Mouse (Mus musculus): ENCODE data around the gene Vasp. TPM values are rescaled to one million over a fixed set of nuclear protein-coding genes. Genes with fewer than 3 reads are reported as not detected.
A peak's percentile ranks its signal among the peaks of the same experiment; 100 is the strongest.

The Vasp gene
- polyA plus RNA-seq, 1 experiment: 828 TPM

DNA sequence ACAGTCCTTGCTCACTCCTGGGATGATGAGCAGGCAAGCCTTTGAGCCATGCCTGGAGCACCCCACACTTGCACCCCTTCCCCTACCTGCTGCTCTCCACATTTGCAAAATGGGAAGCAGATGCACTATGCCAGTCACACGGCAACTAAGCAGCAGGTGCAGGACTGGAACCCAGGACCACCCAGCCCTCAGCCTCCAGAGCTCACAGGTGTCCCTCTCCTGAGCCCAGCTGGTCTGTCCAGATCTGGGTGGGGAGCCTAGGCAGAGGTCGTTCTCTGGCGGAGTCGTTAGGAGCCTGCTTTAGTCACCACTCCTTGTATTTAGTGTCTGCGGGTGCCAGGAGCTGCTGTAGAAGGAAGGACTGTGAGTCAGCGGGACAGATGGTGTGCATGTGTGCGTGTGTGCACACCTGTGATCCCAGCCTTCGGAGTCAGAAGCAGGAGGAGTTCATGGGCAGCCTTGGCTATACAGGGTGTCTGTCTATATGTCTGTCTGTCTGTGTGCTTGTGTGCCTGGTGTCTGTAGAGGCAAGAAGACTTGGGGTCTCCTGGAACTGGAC is 30.6 kb downstream of the Vasp start:
- Histone ChIP-seq H3K36me3 (replicated peaks; ENCODE audit: low read length) (peaks cover 52% of the 10 kb centered on the region), H3K27me3 (replicated peaks) (no peaks in the 10 kb centered on the region), H3K4me1 (peaks cover 91% of the 10 kb centered on the region), H3K4me3 (replicated peaks) (peak overlapping the region; percentile 50), H3K9me3 (no peaks in the 10 kb centered on the region)
- TF ChIP-seq FLI1 (IDR thresholded peaks at IDR 0.05; ENCODE audit: low read length) (no peak), GATA1 (IDR thresholded peaks at IDR 0.05; ENCODE audit: borderline replicate concordance, low read length) (no peak)

DNA sequence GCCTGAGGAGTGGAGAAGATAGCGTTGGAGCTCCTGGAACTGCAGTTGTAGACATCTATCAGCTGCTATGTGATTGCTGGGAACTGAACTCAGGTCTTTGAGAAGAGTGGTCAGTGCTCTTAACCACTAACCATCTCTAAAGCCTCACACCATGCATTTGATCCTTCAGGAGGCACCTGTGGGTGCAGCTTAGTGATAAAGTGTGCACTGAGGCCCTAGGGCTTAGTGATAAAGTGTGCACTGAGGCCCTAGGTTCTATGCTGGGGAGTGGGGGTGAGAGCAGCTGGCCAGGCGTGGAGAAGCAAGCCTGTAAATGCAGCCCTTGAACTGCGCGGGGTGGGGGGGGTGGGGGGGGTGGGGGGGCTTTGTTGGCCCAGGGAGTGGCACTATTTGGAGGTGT is 31.6 kb downstream of the Vasp start:
- H3K4me1 ChIP-seq: peaks cover 91% of the 10 kb centered on the region
- no peaks in the 10 kb centered on the region for H3K27me3 ChIP-seq (replicated peaks)
- H3K9me3 ChIP-seq: no peaks in the 10 kb centered on the region
- no peak overlapping the region for H3K4me3 ChIP-seq (replicated peaks)
- TF ChIP-seq GATA1 (IDR thresholded peaks at IDR 0.05; ENCODE audit: borderline replicate concordance, low read length): no peak
- no peak for TF ChIP-seq FLI1 (IDR thresholded peaks at IDR 0.05; ENCODE audit: low read length)
- H3K36me3 ChIP-seq (replicated peaks; ENCODE audit: low read length): peaks cover 44% of the 10 kb centered on the region

DNA sequence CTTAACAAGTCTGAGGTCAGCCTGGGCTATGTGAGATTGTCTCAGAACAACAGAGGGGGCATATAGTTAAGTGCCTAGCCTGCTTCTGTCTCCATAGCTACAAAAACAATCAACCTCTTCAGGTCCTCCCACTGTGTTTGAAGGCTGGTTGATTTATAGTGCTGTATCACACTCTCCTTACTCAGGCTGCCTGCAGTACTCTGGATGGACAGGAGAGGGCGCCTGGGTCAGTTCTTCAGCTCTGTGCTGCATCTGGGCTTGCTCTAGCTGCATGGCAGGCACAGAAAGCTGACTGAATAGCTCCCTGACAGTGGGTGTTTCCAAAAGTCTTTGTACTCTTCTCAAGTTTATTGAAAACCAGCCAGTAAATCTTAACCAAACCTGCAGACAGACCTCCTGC is 32.2 kb downstream of the Vasp start:
- Histone ChIP-seq H3K4me3 (replicated peaks) (no peak overlapping the region), H3K9me3 (no peaks in the 10 kb centered on the region), H3K27me3 (replicated peaks) (no peaks in the 10 kb centered on the region), H3K36me3 (replicated peaks; ENCODE audit: low read length) (peaks cover 39% of the 10 kb centered on the region), H3K4me1 (peaks cover 91% of the 10 kb centered on the region)
- TF ChIP-seq FLI1 (IDR thresholded peaks at IDR 0.05; ENCODE audit: low read length) (no peak), GATA1 (IDR thresholded peaks at IDR 0.05; ENCODE audit: borderline replicate concordance, low read length) (no peak)

DNA sequence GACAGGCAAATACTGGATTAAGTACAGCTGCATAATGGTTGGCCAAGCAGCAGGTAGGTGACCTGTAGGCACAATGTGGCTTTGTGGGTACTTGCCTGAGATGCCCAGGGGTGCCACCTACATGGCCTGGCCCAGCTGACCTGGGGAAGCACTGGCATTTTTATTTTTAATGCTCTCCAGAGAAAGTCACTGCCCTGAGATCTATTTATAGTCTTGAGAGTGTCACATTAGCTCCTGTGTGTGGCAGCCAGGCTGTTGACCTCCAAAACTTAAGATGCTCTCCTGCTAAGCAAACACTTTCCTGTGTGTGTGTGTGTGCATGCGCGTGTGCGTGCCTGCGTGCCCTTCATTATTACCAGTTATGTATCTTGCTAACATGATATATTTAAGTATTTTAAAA is 33.3 kb downstream of the Vasp start:
- H3K9me3 ChIP-seq: no peaks in the 10 kb centered on the region
- no peaks in the 10 kb centered on the region for H3K27me3 ChIP-seq (replicated peaks)
- no peak for TF ChIP-seq GATA1 (IDR thresholded peaks at IDR 0.05; ENCODE audit: borderline replicate concordance, low read length)
- H3K4me1 ChIP-seq: peaks cover 90% of the 10 kb centered on the region
- peak overlapping the region; percentile 15 for H3K4me3 ChIP-seq (replicated peaks)
- peaks cover 37% of the 10 kb centered on the region for H3K36me3 ChIP-seq (replicated peaks; ENCODE audit: low read length)

DNA sequence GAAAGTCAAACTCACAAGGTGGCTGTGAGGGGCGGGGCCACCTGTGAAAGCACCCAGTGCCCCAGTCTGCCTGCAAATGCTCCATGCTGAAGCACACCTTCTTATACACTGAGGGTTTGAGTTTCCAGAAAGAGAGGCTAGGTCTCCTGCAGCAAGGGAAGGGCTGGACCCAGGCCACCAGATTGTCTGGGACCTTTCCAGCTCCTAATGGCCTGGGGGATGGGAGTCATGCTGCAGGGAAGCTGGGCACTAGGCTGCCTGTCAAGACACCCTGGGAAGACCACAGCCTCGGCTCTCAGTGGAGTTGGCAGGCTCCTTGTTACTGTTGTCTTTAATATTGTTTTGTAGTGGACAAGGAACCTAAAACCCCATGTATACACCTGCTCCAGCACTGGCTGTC is 35.2 kb downstream of the Vasp start:
- Histone ChIP-seq H3K4me3 (replicated peaks) (no peak overlapping the region), H3K9me3 (no peaks in the 10 kb centered on the region), H3K4me1 (peaks cover 99% of the 10 kb centered on the region), H3K36me3 (replicated peaks; ENCODE audit: low read length) (peaks cover 43% of the 10 kb centered on the region), H3K27me3 (replicated peaks) (no peaks in the 10 kb centered on the region)
- no peak for TF ChIP-seq GATA1 (IDR thresholded peaks at IDR 0.05; ENCODE audit: borderline replicate concordance, low read length)
- no peak for TF ChIP-seq FLI1 (IDR thresholded peaks at IDR 0.05; ENCODE audit: low read length)

DNA sequence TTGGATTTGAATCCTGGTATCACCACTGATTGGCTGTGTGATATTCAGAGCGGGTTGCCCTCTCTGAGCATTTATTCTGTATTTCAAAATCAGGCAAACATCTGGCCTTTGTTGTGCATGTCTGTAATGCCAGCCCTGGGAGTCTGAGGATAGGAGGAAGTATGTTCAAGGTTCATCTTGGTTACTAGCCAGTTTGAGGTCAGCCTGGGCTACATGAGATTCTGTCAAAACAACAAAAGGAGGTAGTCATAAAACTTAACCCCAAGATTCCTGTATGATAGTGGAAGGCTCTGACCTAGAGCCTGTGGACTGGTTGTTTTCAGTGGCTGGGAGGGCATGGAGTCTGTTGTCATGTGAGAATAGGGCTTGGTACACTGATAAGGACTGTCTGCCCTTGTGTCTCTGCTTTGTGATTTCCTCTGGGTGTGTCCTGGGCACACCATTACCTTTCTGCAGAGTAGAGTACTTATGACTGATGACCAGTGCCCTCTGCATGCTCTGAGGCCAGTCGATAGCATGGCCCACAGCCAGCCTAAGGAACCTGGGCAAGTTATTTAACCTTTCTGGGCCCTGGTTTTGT is 36.4 kb downstream of the Vasp start:
- TF ChIP-seq FLI1 (IDR thresholded peaks at IDR 0.05; ENCODE audit: low read length) (no peak), GATA1 (IDR thresholded peaks at IDR 0.05; ENCODE audit: borderline replicate concordance, low read length) (no peak)
- no peaks in the 10 kb centered on the region for H3K9me3 ChIP-seq
- H3K4me1 ChIP-seq: peaks cover 99% of the 10 kb centered on the region
- H3K27me3 ChIP-seq (replicated peaks): no peaks in the 10 kb centered on the region
- H3K4me3 ChIP-seq (replicated peaks): peak overlapping the region; percentile 62
- H3K36me3 ChIP-seq (replicated peaks; ENCODE audit: low read length): peaks cover 45% of the 10 kb centered on the region

DNA sequence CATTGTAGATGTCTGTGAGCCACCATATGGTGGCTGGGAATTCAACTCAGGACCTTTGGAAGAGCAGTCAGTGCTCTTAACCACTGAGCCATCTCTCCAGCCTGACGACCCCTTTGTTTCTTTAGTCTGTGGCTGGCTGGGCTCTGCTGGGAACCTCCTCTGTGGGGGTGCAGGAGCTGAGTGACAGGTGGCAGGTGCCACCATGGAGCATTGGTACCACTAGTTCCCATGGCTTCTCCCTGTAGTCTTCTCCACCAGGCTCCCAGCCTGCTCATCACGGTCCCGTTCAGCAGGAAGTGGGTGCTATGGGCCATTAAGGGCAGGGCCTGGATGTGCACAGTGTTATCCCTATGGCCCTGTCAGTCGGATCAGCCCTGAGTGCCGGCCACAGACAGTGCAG is 37.0 kb downstream of the Vasp start:
- Histone ChIP-seq H3K9me3 (no peaks in the 10 kb centered on the region), H3K4me3 (replicated peaks) (peak overlapping the region; percentile 62), H3K36me3 (replicated peaks; ENCODE audit: low read length) (peaks cover 45% of the 10 kb centered on the region), H3K27me3 (replicated peaks) (no peaks in the 10 kb centered on the region), H3K4me1 (peaks cover 99% of the 10 kb centered on the region)
- TF ChIP-seq FLI1 (IDR thresholded peaks at IDR 0.05; ENCODE audit: low read length): no peak
- no peak for TF ChIP-seq GATA1 (IDR thresholded peaks at IDR 0.05; ENCODE audit: borderline replicate concordance, low read length)

DNA sequence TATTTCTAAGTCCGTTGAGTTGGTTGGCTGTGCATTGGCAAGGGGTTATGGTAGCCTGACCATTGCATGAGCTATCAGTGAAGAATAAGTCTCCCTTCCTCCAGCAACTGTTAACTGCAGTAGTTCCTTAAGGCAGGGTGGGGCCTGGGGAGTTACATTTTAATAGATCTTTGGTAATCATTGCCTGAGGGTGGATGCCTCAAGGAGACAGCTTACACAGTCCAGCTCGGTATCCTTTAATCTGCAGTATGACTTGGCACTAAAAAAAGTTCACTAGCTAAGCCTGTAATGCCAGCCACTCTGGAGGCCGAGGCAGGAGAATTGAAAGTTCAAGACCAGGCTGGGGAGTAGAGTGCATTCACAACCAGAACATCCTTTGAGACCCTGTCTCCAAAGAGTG is 39.8 kb downstream of the Vasp start:
- Histone ChIP-seq H3K4me3 (replicated peaks) (no peak overlapping the region), H3K27me3 (replicated peaks) (no peaks in the 10 kb centered on the region), H3K9me3 (no peaks in the 10 kb centered on the region), H3K36me3 (replicated peaks; ENCODE audit: low read length) (peaks cover 43% of the 10 kb centered on the region), H3K4me1 (peaks cover 83% of the 10 kb centered on the region)
- no peak for TF ChIP-seq FLI1 (IDR thresholded peaks at IDR 0.05; ENCODE audit: low read length)
- no peak for TF ChIP-seq GATA1 (IDR thresholded peaks at IDR 0.05; ENCODE audit: borderline replicate concordance, low read length)

DNA sequence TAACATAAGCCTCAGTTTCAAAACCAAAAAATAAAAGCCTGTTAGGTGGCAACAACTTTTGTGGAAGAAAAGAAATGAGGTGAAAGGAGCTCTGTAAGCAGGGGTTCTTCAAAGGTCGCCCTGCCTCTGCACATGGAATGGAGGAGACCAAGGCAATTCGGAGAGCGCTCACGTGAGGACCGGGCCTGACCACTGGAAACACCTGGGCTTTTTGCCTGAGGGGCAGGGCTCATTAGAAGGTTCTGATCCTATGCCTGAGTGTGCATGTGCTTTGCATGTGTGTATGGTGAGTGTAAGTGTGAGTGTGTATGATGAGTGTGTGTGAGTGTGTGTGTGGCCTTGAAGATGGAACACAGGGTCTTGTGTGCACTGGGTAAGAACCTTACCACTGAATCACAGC is 40.7 kb downstream of the Vasp start:
- Histone ChIP-seq H3K36me3 (replicated peaks; ENCODE audit: low read length) (peaks cover 40% of the 10 kb centered on the region), H3K4me3 (replicated peaks) (no peak overlapping the region), H3K4me1 (peaks cover 79% of the 10 kb centered on the region), H3K27me3 (replicated peaks) (no peaks in the 10 kb centered on the region), H3K9me3 (no peaks in the 10 kb centered on the region)
- TF ChIP-seq GATA1 (IDR thresholded peaks at IDR 0.05; ENCODE audit: borderline replicate concordance, low read length) (no peak), FLI1 (IDR thresholded peaks at IDR 0.05; ENCODE audit: low read length) (no peak)

DNA sequence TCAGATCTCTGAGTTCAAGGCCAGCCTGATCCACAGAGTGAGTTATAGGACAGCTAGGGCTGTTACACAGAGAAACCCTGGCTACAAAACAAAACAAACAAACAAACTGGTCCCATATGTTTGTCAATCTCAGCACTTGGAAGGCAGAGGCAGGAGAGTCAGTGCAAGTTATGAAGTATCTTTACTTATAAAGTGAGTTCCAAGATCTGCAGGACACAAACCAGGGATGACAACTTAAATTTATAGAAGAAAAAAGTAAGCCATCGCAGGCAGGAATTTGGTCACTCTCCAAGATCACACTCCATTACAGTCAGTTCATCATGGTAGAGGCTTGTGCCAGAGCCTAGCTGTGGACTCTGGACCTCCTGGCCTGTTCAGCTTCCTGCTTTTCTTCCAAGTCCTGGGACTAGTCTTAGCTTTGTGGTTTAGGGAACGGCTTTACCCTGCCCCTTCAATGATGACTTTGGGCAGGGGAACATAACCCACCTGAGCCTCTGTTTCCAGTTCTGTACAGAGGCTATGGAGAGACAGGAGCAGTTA is 41.5 kb downstream of the Vasp start:
- peaks cover 45% of the 10 kb centered on the region for H3K36me3 ChIP-seq (replicated peaks; ENCODE audit: low read length)
- H3K4me3 ChIP-seq (replicated peaks): peak overlapping the region; percentile 96
- no peaks in the 10 kb centered on the region for H3K27me3 ChIP-seq (replicated peaks)
- TF ChIP-seq FLI1 (IDR thresholded peaks at IDR 0.05; ENCODE audit: low read length): no peak
- no peak for TF ChIP-seq GATA1 (IDR thresholded peaks at IDR 0.05; ENCODE audit: borderline replicate concordance, low read length)
- no peaks in the 10 kb centered on the region for H3K9me3 ChIP-seq
- H3K4me1 ChIP-seq: peaks cover 79% of the 10 kb centered on the region

All from megakaryocyte, embryonic 14.5 days (primary cell).